Mouse (Mus musculus) heart, postnatal 10 days (tissue): ENCODE results near the gene Macrod2. TPM values are rescaled to one million over a fixed set of nuclear protein-coding genes. Genes with fewer than 3 reads are reported as not detected.

Experiments
- DNase-seq, 2 experiments: peaks; one replicate each; pipeline ENCODE4 v3.0.0; 2021
- intact Hi-C: fragments of 180-260 bp; cut with DNase I; formaldehyde crosslinking; loops from one replicate; pipeline ENCODE4 v1.15.1; 2025
- total RNA-seq, 2 experiments: library from RNA; stranded (reverse); gene quantifications; 2 replicates each; pipeline ENCODE4 v1.2.3; 2021

Macrod2 gene
- total RNA-seq, 2 experiments from 2014 or later = 8.5 to 9.9 TPM

GRCm38 (mm10) chr2:141800236-141800635, 1405.1 kb downstream of the Macrod2 start:
- DNase-seq = no peak
- intact Hi-C loops = no loop called here

DNA sequence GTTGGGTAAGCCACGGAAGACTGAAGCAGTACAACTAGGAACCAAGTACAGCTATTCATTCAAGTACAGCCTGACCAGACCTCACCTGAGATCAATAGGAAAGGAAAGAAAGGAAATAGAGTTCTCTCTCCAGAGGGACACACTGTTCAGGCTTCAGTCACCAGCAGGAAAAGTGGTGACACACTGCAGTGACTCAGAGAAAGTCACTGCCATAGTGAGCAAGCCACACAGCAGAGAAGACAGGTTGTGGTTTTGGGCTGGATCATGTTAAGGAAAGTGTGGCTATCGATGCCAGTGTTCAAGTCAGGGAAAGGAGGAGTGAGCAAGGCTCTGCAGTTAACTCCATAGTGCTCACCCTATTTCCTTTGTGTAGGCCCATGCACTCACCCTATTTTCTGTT, 1405.8 kb downstream of the Macrod2 start:
- DNase-seq = no peak
- intact Hi-C loops = no loop called here

- intact Hi-C loops = no loop called here
- DNase-seq = no peak
These were observed 1421.2 kb downstream of the Macrod2 start for GRCm38 (mm10) chr2:141816266-141816665.

GRCm38 (mm10) chr2:141817546-141818180, 1422.6 kb downstream of the Macrod2 start:
- intact Hi-C loops = no loop called here
- DNase-seq = peak in 1 of 2 experiments; percentile 0

DNA sequence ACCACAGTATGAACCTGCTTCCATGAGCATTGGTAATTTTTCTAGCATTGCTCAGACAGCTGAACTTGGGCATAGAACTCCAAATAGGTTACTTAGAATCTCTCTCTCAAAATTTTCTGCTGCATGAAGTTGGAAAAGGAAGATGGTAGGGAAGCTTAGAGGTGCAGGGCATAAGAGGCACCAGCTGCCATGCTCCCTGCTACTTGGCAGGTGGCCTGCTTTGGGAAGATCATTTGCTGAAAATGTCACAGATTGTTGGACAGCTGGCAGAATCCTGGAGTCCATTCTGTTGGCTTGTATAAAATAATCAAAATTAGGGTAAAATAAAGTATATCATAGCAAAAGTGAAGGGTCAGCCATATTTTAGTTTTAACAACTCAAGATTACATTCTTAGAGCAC, 1425.7 kb downstream of the Macrod2 start:
- intact Hi-C loops = no loop called here
- DNase-seq = no peak

GRCm38 (mm10) chr2:141825606-141826495, 1430.7 kb downstream of the Macrod2 start:
- intact Hi-C loops = no loop called here
- no peak for DNase-seq

DNA sequence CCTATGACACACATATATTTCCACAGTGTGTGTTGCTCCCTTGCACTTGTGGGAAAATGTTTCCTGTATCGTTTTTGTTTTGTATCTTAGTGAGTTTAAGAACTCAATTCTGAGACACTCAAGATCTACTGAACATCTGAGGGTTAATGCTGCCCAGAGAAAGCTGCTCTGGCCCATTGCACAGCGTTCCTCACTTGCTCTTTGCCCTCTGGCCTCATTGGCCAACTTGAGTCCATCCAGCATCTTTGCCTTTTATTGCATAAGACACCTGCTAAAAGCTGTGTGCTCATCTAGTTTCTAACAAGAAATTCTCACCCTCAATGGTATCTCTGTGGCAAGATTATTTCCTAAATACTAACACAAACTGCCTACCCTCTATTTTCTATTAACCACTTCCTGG, 1435.4 kb downstream of the Macrod2 start:
- no peak for DNase-seq
- intact Hi-C loops = no loop called here

GRCm38 (mm10) chr2:141831515-141831914, 1436.4 kb downstream of the Macrod2 start:
- intact Hi-C loops = no loop called here
- no peak for DNase-seq

- no peak for DNase-seq
- intact Hi-C loops = no loop called here
These were observed 1439.2 kb downstream of the Macrod2 start for GRCm38 (mm10) chr2:141834156-141834782.

- intact Hi-C loops = no loop called here
- DNase-seq = no peak
These were observed 1449.5 kb downstream of the Macrod2 start for GRCm38 (mm10) chr2:141844408-141845175.

- intact Hi-C loops = no loop called here
These were observed 1464.1 kb downstream of the Macrod2 start for GRCm38 (mm10) chr2:141859220-141859619.

DNA sequence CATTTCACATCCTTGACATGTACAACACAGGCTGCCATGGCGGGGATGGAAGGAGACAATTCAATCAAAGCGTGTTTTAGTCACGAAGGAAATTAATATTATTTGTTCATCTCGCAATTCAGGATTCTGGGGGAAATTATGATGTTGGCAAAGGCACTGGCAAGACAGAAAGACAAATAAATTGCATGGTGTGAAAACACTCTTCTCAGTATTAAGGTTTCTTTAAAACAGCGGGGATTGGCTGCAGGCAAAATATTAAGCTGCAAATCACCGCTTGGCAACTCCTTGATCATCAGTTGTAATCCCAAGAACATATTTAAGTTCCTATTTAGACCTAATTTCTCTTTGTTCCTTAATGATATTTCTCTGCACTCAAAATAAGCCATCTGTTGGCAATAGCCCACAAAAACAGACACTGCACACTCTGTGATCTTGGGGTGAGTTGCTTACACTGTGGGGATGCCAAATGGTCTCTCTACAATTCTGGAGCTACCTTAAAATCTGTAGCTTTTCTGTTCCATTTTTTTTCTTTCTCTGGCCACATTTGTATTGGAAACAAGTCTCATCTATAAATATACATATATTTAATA, 1466.7 kb downstream of the Macrod2 start:
- no peak for DNase-seq
- intact Hi-C loops = no loop called here

More at GRCm38 (mm10) chr2:141859220-141859619, 1464.1 kb downstream of the Macrod2 start:
- DNase-seq = no peak

GRCm38 (mm10) chr2:141862531-141863265, 1467.6 kb downstream of the Macrod2 start:
- intact Hi-C loops = no loop called here

GRCm38 (mm10) chr2:141863628-141864165, 1468.6 kb downstream of the Macrod2 start:
- intact Hi-C loops = no loop called here
- no peak for DNase-seq

More at GRCm38 (mm10) chr2:141862531-141863265, 1467.6 kb downstream of the Macrod2 start:
- no peak for DNase-seq

GRCm38 (mm10) chr2:141870930-141871329, 1475.8 kb downstream of the Macrod2 start:
- intact Hi-C loops = no loop called here
- DNase-seq = no peak

DNA sequence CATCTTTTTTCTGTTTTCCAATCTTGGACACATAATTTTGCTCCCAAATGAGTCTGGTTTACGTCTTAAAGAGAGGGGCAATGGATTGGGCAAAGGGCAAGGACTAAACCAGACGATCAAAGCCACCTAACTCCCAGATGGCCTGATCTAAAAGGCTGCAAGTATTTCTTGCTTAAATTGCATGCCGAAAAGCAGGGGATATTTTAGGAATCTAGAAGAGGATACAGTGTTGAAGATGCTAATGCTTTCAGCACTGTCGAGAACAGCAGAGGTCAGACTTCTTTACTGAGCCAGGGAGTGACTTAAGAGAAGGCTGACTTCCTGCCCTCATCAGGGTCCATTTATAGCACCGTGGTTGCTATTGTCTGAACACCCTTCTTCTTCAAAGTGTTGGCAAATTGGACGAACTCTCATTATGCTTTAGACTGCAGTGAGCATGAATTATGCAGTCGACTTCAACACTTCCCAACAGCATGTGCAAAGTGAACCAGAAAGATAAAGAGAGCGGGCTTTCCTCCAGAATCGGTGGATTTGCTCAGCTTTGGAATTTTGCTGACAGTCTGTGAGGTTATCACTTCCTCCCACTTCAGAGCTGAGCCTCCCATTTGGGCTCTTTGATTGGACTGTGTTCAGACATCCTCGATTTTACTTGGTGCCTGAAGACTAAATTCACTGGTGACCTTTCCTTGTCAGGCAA, 1481.2 kb downstream of the Macrod2 start:
- DNase-seq = peak; percentile 26 to 38

GRCm38 (mm10) chr2:141876958-141877357, 1481.8 kb downstream of the Macrod2 start:
- no peak for DNase-seq
- intact Hi-C loops = no loop called here

More for the DNA sequence above, 1481.2 kb downstream of the Macrod2 start:
- intact Hi-C loops = no loop called here

GRCm38 (mm10) chr2:141878473-141878872, 1483.4 kb downstream of the Macrod2 start:
- no peak for DNase-seq
- intact Hi-C loops = no loop called here

GRCm38 (mm10) chr2:141879711-141880110, 1484.6 kb downstream of the Macrod2 start:
- DNase-seq = peak in 1 of 2 experiments; percentile 4
- intact Hi-C loops = no loop called here
